Mouse (Mus musculus): ENCODE results near the gene Tmed5.

DNA sequence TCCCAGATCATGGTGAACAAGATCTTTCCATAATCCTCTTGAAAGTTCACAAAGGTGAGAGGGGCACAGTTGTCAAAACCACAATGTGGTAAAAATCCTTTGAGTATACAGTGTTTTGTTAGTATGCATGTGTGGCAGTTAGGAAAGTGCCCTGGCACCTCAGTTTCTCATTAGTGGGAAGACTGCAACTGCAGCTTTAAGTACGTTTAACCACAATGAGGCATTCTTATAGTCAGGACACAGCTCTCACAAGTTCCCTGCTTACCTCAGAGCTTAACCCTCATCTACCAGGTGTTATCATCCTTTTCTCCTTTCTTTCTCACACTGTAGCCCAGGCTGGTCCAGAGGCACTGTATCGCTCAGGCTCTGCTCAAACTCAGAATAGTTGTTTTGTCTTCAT is 28.4 kb upstream of the Tmed5 start:
- TF ChIP-seq POLR2A (IDR thresholded peaks at IDR 0.05; ENCODE audit: borderline replicate concordance, extremely low read depth, insufficient read depth, insufficient read length, poor library complexity, severe bottlenecking) (no peak), CTCF (IDR thresholded peaks at IDR 0.05; ENCODE audit: borderline replicate concordance, extremely low read depth, insufficient read depth, insufficient read length) (no peak)

Measured in brain, embryonic 14.5 days (tissue).